Mouse (Mus musculus): ENCODE data around the gene Rnf17. TPM values are rescaled to one million over a fixed set of nuclear protein-coding genes. Genes with fewer than 3 reads are reported as not detected.

Rnf17 gene
- 0.05 TPM in 1 of 2 replicates, not detected in the other for polyA plus RNA-seq (2012; rRNA removed)

GRCm38 (mm10) chr14:56402311-56403071 lies at the start of gene Rnf17:
TSS of gene Rnf17 (plus strand) at chr14:56402581.
- no peak for DNase-seq
- H3K4me1 ChIP-seq (ENCODE audit: control insufficient read depth, insufficient read depth, low read length): no peaks in the 10 kb centered on the region
- H3K27me3 ChIP-seq (replicated peaks; ENCODE audit: control insufficient read depth, insufficient read depth, low read length): no peaks in the 10 kb centered on the region
- no peak within 1 kb of the TSS for H3K27ac ChIP-seq (ENCODE audit: insufficient read depth, low read depth, low read length)
- TF ChIP-seq POLR2A (IDR thresholded peaks at IDR 0.05; ENCODE audit: low read depth, low read length) (no peak), CTCF (conservative IDR thresholded peaks at IDR 0.05; ENCODE audit: insufficient read depth, insufficient read length, low read depth, low read length) (no peak)
- H3K4me3 ChIP-seq (ENCODE audit: insufficient read depth, low read depth, low read length): no peak within 1 kb of the TSS
- H3K36me3 ChIP-seq (ENCODE audit: control insufficient read depth, insufficient read depth, low read length): no peaks in the 10 kb centered on the region
- 86% methylated on average over 34 of the region's 34 CpGs for WGBS

GRCm38 (mm10) chr14:56354803-56355202 lies 47.6 kb upstream of the Rnf17 start:
- H3K27me3 ChIP-seq (replicated peaks; ENCODE audit: control insufficient read depth, insufficient read depth, low read length): no peaks in the 10 kb centered on the region
- DNase-seq: no peak
- H3K4me3 ChIP-seq (ENCODE audit: insufficient read depth, low read depth, low read length): no peak overlapping the region
- no peak overlapping the region for H3K27ac ChIP-seq (ENCODE audit: insufficient read depth, low read depth, low read length)
- WGBS: 65% methylated on average over 3 of the region's 3 CpGs
- H3K36me3 ChIP-seq (ENCODE audit: control insufficient read depth, insufficient read depth, low read length): no peaks in the 10 kb centered on the region
- H3K4me1 ChIP-seq (ENCODE audit: control insufficient read depth, insufficient read depth, low read length): no peaks in the 10 kb centered on the region
- TF ChIP-seq CTCF (conservative IDR thresholded peaks at IDR 0.05; ENCODE audit: insufficient read depth, insufficient read length, low read depth, low read length) (no peak), POLR2A (IDR thresholded peaks at IDR 0.05; ENCODE audit: low read depth, low read length) (no peak)

GRCm38 (mm10) chr14:56355396-56355795 lies 47.0 kb upstream of the Rnf17 start:
- no peaks in the 10 kb centered on the region for H3K27me3 ChIP-seq (replicated peaks; ENCODE audit: control insufficient read depth, insufficient read depth, low read length)
- WGBS: 82% methylated on average over 8 of the region's 8 CpGs

GRCm38 (mm10) chr14:56356196-56356595 lies 46.2 kb upstream of the Rnf17 start:
- 88% methylated on average over 6 of the region's 6 CpGs for WGBS

More at GRCm38 (mm10) chr14:56355396-56355795, 47.0 kb upstream of the Rnf17 start:
- TF ChIP-seq CTCF (conservative IDR thresholded peaks at IDR 0.05; ENCODE audit: insufficient read depth, insufficient read length, low read depth, low read length): no peak
- TF ChIP-seq POLR2A (IDR thresholded peaks at IDR 0.05; ENCODE audit: low read depth, low read length): no peak
- Histone ChIP-seq H3K27ac (ENCODE audit: insufficient read depth, low read depth, low read length) (no peak overlapping the region), H3K36me3 (ENCODE audit: control insufficient read depth, insufficient read depth, low read length) (no peaks in the 10 kb centered on the region), H3K4me3 (ENCODE audit: insufficient read depth, low read depth, low read length) (no peak overlapping the region), H3K4me1 (ENCODE audit: control insufficient read depth, insufficient read depth, low read length) (no peaks in the 10 kb centered on the region)
- DNase-seq: no peak

GRCm38 (mm10) chr14:56358422-56358821 lies 44.0 kb upstream of the Rnf17 start:
- no peak overlapping the region for H3K27ac ChIP-seq (ENCODE audit: insufficient read depth, low read depth, low read length)
- H3K36me3 ChIP-seq (ENCODE audit: control insufficient read depth, insufficient read depth, low read length): no peaks in the 10 kb centered on the region
- WGBS: 86% methylated on average over 7 of the region's 7 CpGs
- H3K27me3 ChIP-seq (replicated peaks; ENCODE audit: control insufficient read depth, insufficient read depth, low read length): no peaks in the 10 kb centered on the region
- H3K4me3 ChIP-seq (ENCODE audit: insufficient read depth, low read depth, low read length): no peak overlapping the region
- no peak for DNase-seq
- TF ChIP-seq POLR2A (IDR thresholded peaks at IDR 0.05; ENCODE audit: low read depth, low read length) (no peak), CTCF (conservative IDR thresholded peaks at IDR 0.05; ENCODE audit: insufficient read depth, insufficient read length, low read depth, low read length) (no peak)
- H3K4me1 ChIP-seq (ENCODE audit: control insufficient read depth, insufficient read depth, low read length): no peaks in the 10 kb centered on the region

More at GRCm38 (mm10) chr14:56356196-56356595, 46.2 kb upstream of the Rnf17 start:
- TF ChIP-seq CTCF (conservative IDR thresholded peaks at IDR 0.05; ENCODE audit: insufficient read depth, insufficient read length, low read depth, low read length) (no peak), POLR2A (IDR thresholded peaks at IDR 0.05; ENCODE audit: low read depth, low read length) (no peak)
- no peaks in the 10 kb centered on the region for H3K4me1 ChIP-seq (ENCODE audit: control insufficient read depth, insufficient read depth, low read length)
- H3K27ac ChIP-seq (ENCODE audit: insufficient read depth, low read depth, low read length): no peak overlapping the region
- H3K36me3 ChIP-seq (ENCODE audit: control insufficient read depth, insufficient read depth, low read length): no peaks in the 10 kb centered on the region
- H3K27me3 ChIP-seq (replicated peaks; ENCODE audit: control insufficient read depth, insufficient read depth, low read length): no peaks in the 10 kb centered on the region
- DNase-seq: no peak
- H3K4me3 ChIP-seq (ENCODE audit: insufficient read depth, low read depth, low read length): no peak overlapping the region

- Histone ChIP-seq H3K27ac (ENCODE audit: insufficient read depth, low read depth, low read length) (no peak overlapping the region), H3K36me3 (ENCODE audit: control insufficient read depth, insufficient read depth, low read length) (no peaks in the 10 kb centered on the region), H3K27me3 (replicated peaks; ENCODE audit: control insufficient read depth, insufficient read depth, low read length) (no peaks in the 10 kb centered on the region), H3K4me3 (ENCODE audit: insufficient read depth, low read depth, low read length) (no peak overlapping the region), H3K4me1 (ENCODE audit: control insufficient read depth, insufficient read depth, low read length) (no peaks in the 10 kb centered on the region)
- 48% methylated on average over 6 of the region's 6 CpGs for WGBS
- TF ChIP-seq POLR2A (IDR thresholded peaks at IDR 0.05; ENCODE audit: low read depth, low read length): no peak
- TF ChIP-seq CTCF (conservative IDR thresholded peaks at IDR 0.05; ENCODE audit: insufficient read depth, insufficient read length, low read depth, low read length): no peak
- DNase-seq: no peak
Observed at GRCm38 (mm10) chr14:56359131-56359530, 43.2 kb upstream of the Rnf17 start.

- Histone ChIP-seq H3K27ac (ENCODE audit: insufficient read depth, low read depth, low read length) (no peak within 1 kb of the TSS), H3K27me3 (replicated peaks; ENCODE audit: control insufficient read depth, insufficient read depth, low read length) (no peaks in the 10 kb centered on the region), H3K4me1 (ENCODE audit: control insufficient read depth, insufficient read depth, low read length) (no peaks in the 10 kb centered on the region; the same call in 1 of the 2 replicates), H3K36me3 (ENCODE audit: control insufficient read depth, insufficient read depth, low read length) (no peaks in the 10 kb centered on the region), H3K4me3 (ENCODE audit: insufficient read depth, low read depth, low read length) (0 out of 2 replicates have a peak within 1 kb of the TSS, but pooled peaks have one; percentile 6)
- WGBS: 1% methylated on average over 48 of the region's 48 CpGs
- TF ChIP-seq POLR2A (IDR thresholded peaks at IDR 0.05; ENCODE audit: low read depth, low read length): no peak
- DNase-seq: no peak
Observed at GRCm38 (mm10) chr14:56364711-56365237, 37.6 kb upstream of the Rnf17 start, which contains the start of gene Atp12a. TSS of gene Atp12a (plus strand) at chr14:56365068.

All from kidney, adult 2 months (tissue).